Mouse (Mus musculus) hindbrain, embryonic 16.5 days (tissue): ENCODE data around the gene Pmm1. TPM values are rescaled to one million over a fixed set of nuclear protein-coding genes. Genes with fewer than 3 reads are reported as not detected.
"Not testable (repeated sequence)": the region's sequence is repeated elsewhere in the genome, so short reads cannot be mapped to it uniquely, and the experiment has no call there.

Experiments used
- ATAC-seq: fragments of 200-750 bp; cut with Nextera tagmentation; 2 replicates; pipeline ENCODE4 v1.8.0; 2017; ENCODE audit warnings: moderate TSS enrichment, moderate library complexity
- H3K27ac ChIP-seq: fragments of 300-500 bp; sonication (generic); 2 replicates; pipeline ENCODE4 v1.5.1; 2014; ENCODE audit warnings: low read depth, mild to moderate bottlenecking, control low read depth, low read length, moderate library complexity
- H3K27me3 ChIP-seq: fragments of 300-500 bp; sonication (generic); replicated peaks from 2 replicates; pipeline ENCODE4 v1.6.1; 2014; ENCODE audit warnings: low read length; ENCODE audit not compliant: control insufficient read depth, insufficient read depth
- H3K36me3 ChIP-seq: fragments of 300-500 bp; sonication (generic); 2 replicates; pipeline ENCODE4 v1.6.1; 2014; ENCODE audit warnings: mild to moderate bottlenecking, low read length, moderate library complexity, mixed read lengths; ENCODE audit not compliant: control insufficient read depth, insufficient read depth
- H3K4me1 ChIP-seq: fragments of 300-500 bp; sonication (generic); 2 replicates; pipeline ENCODE4 v1.6.1; 2014; ENCODE audit warnings: low read depth, low read length; ENCODE audit not compliant: control insufficient read depth, insufficient read depth
- H3K4me2 ChIP-seq: fragments of 300-500 bp; sonication (generic); 2 replicates; pipeline ENCODE4 v1.6.1; 2014; ENCODE audit warnings: mild to moderate bottlenecking, low read length, control low read depth, moderate library complexity
- H3K4me3 ChIP-seq: fragments of 300-500 bp; sonication (generic); 2 replicates; pipeline ENCODE4 v1.5.1; 2014; ENCODE audit warnings: mild to moderate bottlenecking, low read length, control low read depth, moderate library complexity
- H3K9ac ChIP-seq: fragments of 300-500 bp; sonication (generic); 2 replicates; pipeline ENCODE4 v1.6.1; 2014; ENCODE audit warnings: low read depth, mild to moderate bottlenecking, control low read depth, low read length, moderate library complexity
- H3K9me3 ChIP-seq: fragments of 300-500 bp; sonication (generic); 2 replicates; pipeline ENCODE4 v1.6.1; 2014; ENCODE audit warnings: mild to moderate bottlenecking, low read length, moderate library complexity; ENCODE audit not compliant: control insufficient read depth
- WGBS: fragments of 180-500 bp; shearing (Covaris S2); extraction: QIAGEN DNeasy Blood & Tissue Kit; methylation state at CpG from one replicate; pipeline ENCODE4 v1.1.7; 2014; 5-methylcytosine and 5-hydroxymethylcytosine counted together
- polyA plus RNA-seq: library from polyadenylated mRNA; unstranded; fragments of >200 nt; fragmentation: Nextera tagmentation; extraction: Ambion mirVana; gene quantifications from 2 replicates; pipeline ENCODE4 v1.2.1, GENCODE M21; 2015

The Pmm1 gene
- polyA plus RNA-seq, 1 experiment from 2014 or later: 142 TPM

DNA sequence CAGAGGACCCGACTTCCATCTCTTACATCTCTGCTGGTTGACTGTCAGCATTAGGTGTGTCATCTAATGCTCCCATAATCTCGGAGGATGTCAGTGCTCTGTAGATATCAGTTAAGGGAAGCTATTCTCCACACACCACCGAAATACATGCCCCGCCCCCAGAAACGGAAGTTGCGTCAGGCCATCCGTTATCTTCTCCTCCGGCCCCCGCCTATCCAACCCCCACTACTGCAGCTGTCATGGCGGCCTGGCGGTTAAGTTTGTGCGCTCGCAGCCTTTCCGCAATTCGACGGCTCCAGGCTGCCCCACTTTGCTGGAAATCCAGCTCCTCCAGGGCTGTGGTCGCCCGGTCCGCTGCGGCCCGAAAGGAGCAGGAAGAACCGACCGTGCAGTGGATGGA is 19.6 kb upstream of the Pmm1 start, which contains the start of gene 1700029P11Rik:
Gene 1700029P11Rik (plus strand): TSS at position 220 of the 400 bp plus-strand sequence.
- no peak for ATAC-seq
- Histone ChIP-seq H3K9ac (no peak within 1 kb of the TSS), H3K27me3 (no peaks in the 10 kb centered on the region), H3K4me1 (no peaks in the 10 kb centered on the region), H3K4me3 (no peak within 1 kb of the TSS), H3K27ac (no peak within 1 kb of the TSS), H3K4me2 (no peak within 1 kb of the TSS), H3K9me3 (peaks cover 2% of the 10 kb centered on the region; the same call in 1 of the 2 replicates), H3K36me3 (no peaks in the 10 kb centered on the region)
- WGBS: 97% methylated on average over 23 of the region's 23 CpGs

DNA sequence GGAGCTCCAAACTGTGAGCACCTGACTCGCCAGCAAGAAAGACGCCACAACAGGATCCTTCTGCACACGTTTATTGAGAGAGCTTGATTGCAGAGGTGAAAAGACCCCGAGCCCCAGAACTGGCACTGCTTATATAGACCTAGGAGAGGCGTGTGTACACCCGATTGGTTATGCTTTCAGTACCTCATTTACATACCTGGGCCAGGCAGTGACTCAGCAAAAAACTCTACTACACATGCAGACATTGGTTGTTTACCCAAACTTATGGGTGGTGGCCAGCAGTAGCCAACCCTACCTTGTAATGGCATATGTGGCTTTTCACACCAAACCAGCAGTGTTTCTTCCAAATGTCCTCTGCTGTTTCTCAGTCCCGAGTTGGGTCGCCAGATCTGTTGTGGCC is 14.4 kb upstream of the Pmm1 start:
- 88% methylated on average over 8 of the region's 8 CpGs for WGBS

DNA sequence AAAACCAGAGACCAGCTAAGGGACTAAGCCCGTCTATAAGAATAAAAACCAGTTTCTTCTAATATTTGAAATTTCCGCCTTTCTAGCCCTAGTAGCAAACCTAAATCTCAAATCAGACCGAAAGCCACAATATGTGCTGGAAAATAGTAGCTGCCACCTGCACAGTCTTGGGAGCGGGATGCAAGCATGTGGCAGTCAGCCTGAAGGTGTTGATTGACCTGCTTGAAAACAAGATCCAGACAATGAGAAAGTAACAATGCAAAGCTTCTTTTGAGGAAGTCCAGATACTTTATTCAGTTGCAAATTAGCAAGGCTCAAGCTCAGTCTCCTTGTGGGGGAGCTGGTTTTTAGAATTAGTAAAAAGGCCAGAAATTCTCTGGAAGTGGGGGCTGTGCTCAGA is 9.8 kb upstream of the Pmm1 start:
- not testable (repeated sequence) for H3K36me3 ChIP-seq, H3K4me3 ChIP-seq, H3K4me2 ChIP-seq, H3K9ac ChIP-seq, H3K4me1 ChIP-seq, ATAC-seq, H3K9me3 ChIP-seq, H3K27ac ChIP-seq, H3K27me3 ChIP-seq
- WGBS: 81% methylated on average over 4 of the region's 4 CpGs

More for the DNA sequence above, 14.4 kb upstream of the Pmm1 start:
- H3K27me3 ChIP-seq, H3K4me3 ChIP-seq, ATAC-seq, H3K4me2 ChIP-seq, H3K9me3 ChIP-seq, H3K4me1 ChIP-seq, H3K27ac ChIP-seq, H3K36me3 ChIP-seq, H3K9ac ChIP-seq: not testable (repeated sequence)

DNA sequence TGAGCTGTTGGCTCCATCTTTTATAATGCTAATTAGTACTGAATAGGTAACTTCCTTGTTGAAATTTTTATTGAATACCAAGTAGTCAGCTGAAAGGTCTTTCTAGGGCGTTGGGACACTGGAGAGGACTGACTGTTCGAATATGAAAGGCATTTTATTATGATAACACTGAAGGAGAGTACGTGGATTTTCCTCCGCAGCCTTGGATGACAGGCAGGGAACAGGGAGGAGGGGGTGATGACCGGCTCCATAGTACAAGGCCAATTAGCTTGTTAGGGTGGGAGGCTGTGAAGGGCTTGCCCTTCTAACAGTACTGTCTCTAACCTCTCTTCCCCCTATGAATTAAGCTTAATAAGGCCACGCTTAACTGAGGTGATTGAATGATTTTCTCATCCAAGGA is 8.9 kb upstream of the Pmm1 start:
- not testable (repeated sequence) for H3K36me3 ChIP-seq, H3K9ac ChIP-seq, H3K27ac ChIP-seq, H3K4me2 ChIP-seq, H3K27me3 ChIP-seq, ATAC-seq, H3K4me1 ChIP-seq, H3K9me3 ChIP-seq, H3K4me3 ChIP-seq
- 70% methylated on average over 6 of the region's 6 CpGs for WGBS

DNA sequence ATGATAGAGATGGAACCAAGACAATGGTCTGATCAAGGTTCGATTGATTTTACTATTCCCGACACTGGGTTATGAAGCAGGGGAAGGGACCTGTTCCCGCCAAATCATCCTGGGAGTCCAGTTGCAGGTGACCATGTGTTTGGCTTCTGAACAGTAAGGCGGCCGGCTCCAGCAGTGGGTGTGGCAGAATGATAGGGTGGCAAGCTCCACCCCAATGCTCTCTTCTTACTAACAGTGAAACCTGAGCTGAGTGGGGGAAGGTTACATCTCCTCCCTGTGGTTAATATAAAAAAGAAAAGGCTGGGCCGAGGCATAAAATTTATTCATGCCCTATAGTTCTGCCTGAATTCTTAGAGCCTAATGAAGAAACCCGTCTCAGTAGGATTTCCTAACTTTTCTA is 8.4 kb upstream of the Pmm1 start:
- H3K4me3 ChIP-seq: no peak overlapping the region
- no peaks in the 10 kb centered on the region for H3K36me3 ChIP-seq
- 81% methylated on average over 7 of the region's 7 CpGs for WGBS
- ATAC-seq: no peak
- H3K4me2 ChIP-seq: no peak overlapping the region
- peaks cover 7% of the 10 kb centered on the region for H3K9me3 ChIP-seq
- no peak overlapping the region for H3K9ac ChIP-seq
- no peaks in the 10 kb centered on the region for H3K27me3 ChIP-seq
- H3K27ac ChIP-seq: no peak overlapping the region
- no peaks in the 10 kb centered on the region for H3K4me1 ChIP-seq

DNA sequence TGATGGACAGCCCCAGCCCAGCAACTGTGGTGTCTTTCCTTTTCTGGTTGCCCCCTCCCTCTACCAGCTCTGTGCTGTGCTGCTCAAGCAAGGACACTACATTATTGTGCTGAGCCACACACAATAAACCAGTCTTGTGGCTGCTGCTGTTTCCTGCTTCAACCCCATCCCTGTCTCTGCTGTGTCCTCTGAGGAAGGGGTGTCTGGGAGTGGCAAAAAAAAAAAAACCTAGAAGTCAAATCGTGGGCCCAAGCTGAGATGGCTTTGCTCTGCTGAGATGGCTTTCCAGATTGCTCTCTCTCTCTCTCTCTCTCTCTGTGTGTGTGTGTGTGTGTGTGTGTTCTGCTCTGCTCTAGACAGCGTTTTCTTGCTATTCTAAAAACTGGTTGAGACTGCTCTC is 7.7 kb upstream of the Pmm1 start:
- peaks cover 7% of the 10 kb centered on the region for H3K9me3 ChIP-seq
- WGBS: 65% methylated on average over 2 of the region's 2 CpGs
- H3K4me2 ChIP-seq: no peak overlapping the region
- no peaks in the 10 kb centered on the region for H3K4me1 ChIP-seq
- H3K4me3 ChIP-seq: no peak overlapping the region
- H3K27me3 ChIP-seq: no peaks in the 10 kb centered on the region
- no peak overlapping the region for H3K27ac ChIP-seq
- ATAC-seq: no peak
- no peak overlapping the region for H3K9ac ChIP-seq
- H3K36me3 ChIP-seq: no peaks in the 10 kb centered on the region

DNA sequence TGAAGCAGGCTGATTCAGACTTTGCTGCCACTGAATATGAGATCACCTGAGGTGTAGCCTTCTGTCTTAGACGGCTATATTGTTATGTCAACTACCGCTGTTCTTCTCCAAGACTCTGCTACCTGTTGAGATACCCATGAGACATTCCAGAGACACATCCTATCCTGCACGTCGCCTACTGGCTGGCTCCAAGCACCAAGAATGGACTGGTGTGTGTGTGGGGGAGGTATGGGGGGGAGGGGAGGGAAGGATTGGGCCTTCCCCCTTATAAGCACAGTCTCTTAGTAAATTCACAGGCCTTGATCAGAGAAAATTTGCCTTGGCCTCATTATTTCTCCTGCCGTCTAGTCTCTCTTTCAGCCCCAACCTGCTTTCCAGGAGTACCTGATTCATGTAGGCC is 7.1 kb upstream of the Pmm1 start:
- H3K9me3 ChIP-seq: peaks cover 5% of the 10 kb centered on the region
- no peak for ATAC-seq
- 90% methylated on average over 5 of the region's 5 CpGs for WGBS
- H3K4me2 ChIP-seq: no peak overlapping the region
- no peaks in the 10 kb centered on the region for H3K4me1 ChIP-seq
- no peak overlapping the region for H3K27ac ChIP-seq
- H3K9ac ChIP-seq: no peak overlapping the region
- no peak overlapping the region for H3K4me3 ChIP-seq
- H3K36me3 ChIP-seq: no peaks in the 10 kb centered on the region
- no peaks in the 10 kb centered on the region for H3K27me3 ChIP-seq

DNA sequence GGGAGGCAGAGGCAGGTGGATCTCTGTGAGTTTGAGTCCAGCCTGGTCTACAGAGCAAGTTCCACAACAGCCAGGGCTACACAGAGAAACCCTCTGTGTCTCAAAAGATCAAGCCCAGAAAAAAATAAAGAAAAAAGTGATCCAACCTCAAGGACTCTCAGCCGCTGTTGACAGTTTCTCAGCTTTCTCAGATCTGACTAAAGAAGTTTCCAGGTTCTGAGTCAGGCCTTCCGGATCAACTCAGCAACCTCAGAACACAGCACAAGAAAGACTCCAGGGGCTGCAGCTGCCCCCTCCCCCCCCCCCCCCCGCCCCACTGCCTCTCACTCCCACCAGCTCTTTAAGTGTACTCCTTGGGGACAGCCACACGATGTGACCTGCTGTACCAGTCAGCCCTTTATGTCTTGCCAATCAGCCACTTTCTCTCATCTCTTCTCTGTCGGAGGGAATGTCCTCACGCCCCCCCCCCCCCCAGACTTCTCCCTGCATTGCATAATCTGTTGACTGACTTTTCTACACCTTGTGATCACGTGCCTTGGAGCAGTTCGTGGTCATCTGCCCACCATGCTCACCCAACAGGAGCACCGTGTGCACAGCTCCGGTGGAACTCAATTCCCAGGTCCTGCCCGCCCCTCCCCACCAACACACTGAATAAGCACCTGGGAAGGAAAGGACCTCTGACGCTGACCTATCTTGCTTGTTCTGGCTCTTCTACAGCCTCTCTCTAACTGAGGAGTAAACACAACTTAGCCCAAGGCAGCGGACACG is 5.5 kb upstream of the Pmm1 start:
- no peak overlapping the region for H3K4me2 ChIP-seq
- no peaks in the 10 kb centered on the region for H3K27me3 ChIP-seq
- no peaks in the 10 kb centered on the region for H3K36me3 ChIP-seq
- ATAC-seq: no peak
- no peak overlapping the region for H3K4me3 ChIP-seq
- H3K9ac ChIP-seq: no peak overlapping the region
- H3K4me1 ChIP-seq: no peaks in the 10 kb centered on the region
- no peak overlapping the region for H3K27ac ChIP-seq
- no peaks in the 10 kb centered on the region for H3K9me3 ChIP-seq
- 90% methylated on average over 11 of the region's 14 CpGs for WGBS

DNA sequence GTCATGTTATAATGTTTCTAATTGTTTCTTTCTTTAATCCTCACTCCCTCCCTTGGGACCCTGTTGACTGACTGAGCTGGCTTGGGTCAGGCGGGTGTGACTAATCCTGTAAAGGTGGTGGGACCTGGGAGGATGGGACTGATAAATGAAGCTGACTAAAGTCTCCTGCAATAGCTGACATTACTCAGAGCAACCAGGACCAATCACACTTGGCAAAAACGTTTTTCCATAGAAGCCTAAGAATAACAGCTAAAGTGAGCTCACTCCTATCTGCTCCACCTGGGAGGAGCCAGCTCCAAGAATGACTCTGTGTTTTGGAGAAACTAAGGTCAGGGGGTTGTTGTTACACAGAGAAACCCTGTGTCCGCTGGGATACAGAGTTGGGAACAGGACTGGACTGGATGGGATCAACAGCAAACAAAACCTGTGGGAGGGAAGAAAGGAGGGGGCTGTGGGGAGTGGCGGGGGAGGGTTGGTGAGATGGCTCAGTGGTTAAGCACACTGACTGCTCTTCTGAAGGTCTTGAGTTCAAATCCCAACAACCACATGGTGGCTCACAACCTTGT is 4.3 kb upstream of the Pmm1 start:
- no peak overlapping the region for H3K9ac ChIP-seq
- WGBS: 59% methylated on average over 4 of the region's 4 CpGs
- no peaks in the 10 kb centered on the region for H3K4me1 ChIP-seq
- H3K36me3 ChIP-seq: no peaks in the 10 kb centered on the region
- no peaks in the 10 kb centered on the region for H3K27me3 ChIP-seq
- no peaks in the 10 kb centered on the region for H3K9me3 ChIP-seq
- no peak overlapping the region for H3K4me2 ChIP-seq
- H3K27ac ChIP-seq: no peak overlapping the region
- no peak overlapping the region for H3K4me3 ChIP-seq
- no peak for ATAC-seq
